Comparison of ENCODE assay signal across 32 mouse cellular contexts in genomic region chr2:155502596-155502995, GRCm38 (mm10). TPM values are rescaled to one million over a fixed set of nuclear protein-coding genes. Genes with fewer than 3 reads are reported as not detected.
A peak's percentile ranks its signal among the peaks of the same experiment; 100 is the strongest.
DNase-seq lines count a peak whose midpoint lies in the region; ATAC-seq and TF ChIP-seq lines count a peak whose summit lies in the region.
"Had no signal": no experiment of that assay in that cellular context is flagged by ENCODE, and none has a peak within 500 bp of the region (broad histone marks: within the 10 kb centered on the region; RNA-seq: fewer than 3 reads in every experiment).

No protein-coding gene starts in this region.

- no peak overlapping the region for H3K4me2 ChIP-seq in stomach, postnatal 0 days (replicated peaks; ENCODE audit: low read depth)
- H3K4me2 ChIP-seq: embryonic facial prominence, embryonic 12.5 days; forebrain, embryonic 15.5 days; heart, embryonic 11.5 days; hindbrain, embryonic 13.5 days; limb, embryonic 12.5 days; liver, embryonic 11.5 days; lung, embryonic 15.5 days; midbrain, embryonic 12.5 days; neural tube, embryonic 12.5 days had no signal

- 71% methylated on average over 7 of the region's 7 CpGs for WGBS in stomach, postnatal 0 days

- intact Hi-C loops in left cerebral cortex, postnatal 14 days (cut with DNase I) = no loop called here

- no peak overlapping the region for H3K27ac ChIP-seq in stomach, postnatal 0 days (replicated peaks)
- H3K27ac ChIP-seq: embryonic facial prominence, embryonic 12.5 days; forebrain, embryonic 10.5 days; forebrain, embryonic 15.5 days; hindbrain, embryonic 13.5 days; limb, embryonic 12.5 days; lung, embryonic 15.5 days; midbrain, embryonic 12.5 days; neural tube, embryonic 12.5 days had no signal

- TF ChIP-seq CTCF in stomach, postnatal 0 days (IDR thresholded peaks at IDR 0.05; ENCODE audit: low read depth) = no peak

- peak; percentile 71 for ATAC-seq in frontal cortex, adult (ENCODE audit: low TSS enrichment)
- no peak for ATAC-seq in stomach, postnatal 0 days (ENCODE audit: low FRiP score, low TSS enrichment)
- ATAC-seq: forebrain, embryonic 15.5 days; intestine, postnatal 0 days had no signal

- no peaks in the 10 kb centered on the region for H3K9me3 ChIP-seq in stomach, postnatal 0 days (ENCODE audit: control insufficient read depth, low read length)
- H3K9me3 ChIP-seq: embryonic facial prominence, embryonic 12.5 days; forebrain, embryonic 10.5 days; forebrain, embryonic 15.5 days; G1E; hindbrain, embryonic 13.5 days; limb, embryonic 12.5 days; lung, embryonic 15.5 days; midbrain, embryonic 12.5 days; neural tube, embryonic 12.5 days had no signal

- no peaks in the 10 kb centered on the region for H3K36me3 ChIP-seq in stomach, postnatal 0 days (ENCODE audit: control insufficient read depth, insufficient read depth, low read length)
- H3K36me3 ChIP-seq: embryonic facial prominence, embryonic 12.5 days; G1E; limb, embryonic 12.5 days; lung, embryonic 15.5 days had no signal

- no peak overlapping the region for H3K4me3 ChIP-seq in stomach, postnatal 0 days (ENCODE audit: low read depth, low read length)
- H3K4me3 ChIP-seq: embryonic facial prominence, embryonic 12.5 days; forebrain, embryonic 10.5 days; forebrain, embryonic 15.5 days; hindbrain, embryonic 13.5 days; limb, embryonic 12.5 days; lung, embryonic 15.5 days; midbrain, embryonic 12.5 days; myocyte; neural tube, embryonic 12.5 days had no signal

- no peaks in the 10 kb centered on the region for H3K4me1 ChIP-seq in stomach, postnatal 0 days (replicated peaks; ENCODE audit: control insufficient read depth, insufficient read depth)
- H3K4me1 ChIP-seq: hindbrain, embryonic 13.5 days; neural tube, embryonic 12.5 days had no signal

- no peak for TF ChIP-seq EP300 in stomach, postnatal 0 days (optimal IDR thresholded peaks at IDR 0.05)

- H3K9ac ChIP-seq in stomach, postnatal 0 days (ENCODE audit: low read length) = no peak overlapping the region
- H3K9ac ChIP-seq: embryonic facial prominence, embryonic 12.5 days; forebrain, embryonic 15.5 days; hindbrain, embryonic 13.5 days; limb, embryonic 12.5 days; lung, embryonic 15.5 days; midbrain, embryonic 12.5 days; neural tube, embryonic 12.5 days had no signal

- H3K27me3 ChIP-seq in stomach, postnatal 0 days (ENCODE audit: control insufficient read depth, insufficient read depth, low read length) = no peaks in the 10 kb centered on the region
- H3K27me3 ChIP-seq: embryonic facial prominence, embryonic 12.5 days; forebrain, embryonic 15.5 days; hindbrain, embryonic 13.5 days; limb, embryonic 12.5 days; lung, embryonic 15.5 days; midbrain, embryonic 12.5 days; neural tube, embryonic 12.5 days had no signal

- no peak for DNase-seq in frontal cortex, postnatal 10 days (ENCODE audit: low spot score in 2 of 2)
- peak; percentile 33 to 73 for DNase-seq in left cerebral cortex, adult 18-20 months (ENCODE audit: low spot score in 2 of 2)
- no peak for DNase-seq in left cerebral cortex, postnatal 14 days (ENCODE audit: low spot score in 2 of 2)
- peak; percentile 71 for DNase-seq in right cerebral cortex, adult 18-20 months
- DNase-seq in right cerebral cortex, postnatal 10 days (ENCODE audit: low spot score in 2 of 2) = no peak
- peak; percentile 11 for DNase-seq in stomach, postnatal 0 days (ENCODE audit: low spot score)
- DNase-seq in urinary bladder, postnatal 4 days (ENCODE audit: low spot score in 2 of 2) = no peak
- DNase-seq: adrenal gland, postnatal 10 days; cerebellum, adult 11 months; cerebellum, adult 9-10 months; embryo, embryonic 11 days; gastrocnemius, postnatal 14 days; heart, adult 18-20 months; heart, postnatal 4 days; kidney, postnatal 36 days; thymus, adult 18-20 months; thymus, postnatal 25 days had no signal

RNA-seq across cellular contexts. Expression of gene Acss2, which starts 15.2 kb away (rescaled TPM):
- 10 to 100 TPM; 47.3 to 57.0 TPM for total RNA-seq in left cerebral cortex, adult 18-20 months (2021)
- 10 to 100 TPM; 46.6 to 52.7 TPM for total RNA-seq in left cerebral cortex, postnatal 14 days (2021)
- 10.3 and 13.6 TPM in 2 replicates for polyA plus RNA-seq in stomach, postnatal 0 days (2015; fragmentation: Nextera tagmentation; extraction: Ambion mirVana)

RNA-seq across cellular contexts. Expression of gene Ggt7, which starts 15.4 kb away (rescaled TPM):
- 100 to 1,000 TPM; 114 to 127 TPM for total RNA-seq in left cerebral cortex, adult 18-20 months (2021)
- total RNA-seq in left cerebral cortex, postnatal 14 days (2021) = 100 to 1,000 TPM; 112 to 120 TPM
- 2.6 and 2.9 TPM in 2 replicates for polyA plus RNA-seq in stomach, postnatal 0 days (2015; fragmentation: Nextera tagmentation; extraction: Ambion mirVana)
- total RNA-seq: G1E; megakaryocyte progenitor cell, adult 5-6 weeks had no signal
- polyA plus RNA-seq: G1E had no signal

RNA-seq across cellular contexts. Expression of gene Ncoa6, which starts 28.9 kb away (rescaled TPM):
- 10 to 100 TPM; 57.9 to 63.8 TPM for total RNA-seq in left cerebral cortex, adult 18-20 months (2021)
- 10 to 100 TPM; 60.9 to 63.8 TPM for total RNA-seq in left cerebral cortex, postnatal 14 days (2021)
- polyA plus RNA-seq in stomach, postnatal 0 days (2015; fragmentation: Nextera tagmentation; extraction: Ambion mirVana) = 10.6 and 11.3 TPM in 2 replicates

Comparison
In these comparisons a context has a peak if more than half of its experiments do, and no peak if none do; other contexts are left out.
1. DNase-seq: peak in left cerebral cortex, adult 18-20 months (2 of 2), right cerebral cortex, adult 18-20 months (single experiment) and stomach, postnatal 0 days (single experiment); none in frontal cortex, postnatal 10 days (0 of 2), left cerebral cortex, postnatal 14 days (0 of 2), right cerebral cortex, postnatal 10 days (0 of 2) and urinary bladder, postnatal 4 days (0 of 2).